Mouse (Mus musculus) retina, postnatal 7 days (tissue): Measurements from ENCODE around the gene Dnaja2.

Source experiments
- DNase-seq: peaks from one replicate; pipeline ENCODE4 v3.0.0-alpha.2; 2012; ENCODE audit warnings: low read depth, low spot score

The Dnaja2 gene

DNA sequence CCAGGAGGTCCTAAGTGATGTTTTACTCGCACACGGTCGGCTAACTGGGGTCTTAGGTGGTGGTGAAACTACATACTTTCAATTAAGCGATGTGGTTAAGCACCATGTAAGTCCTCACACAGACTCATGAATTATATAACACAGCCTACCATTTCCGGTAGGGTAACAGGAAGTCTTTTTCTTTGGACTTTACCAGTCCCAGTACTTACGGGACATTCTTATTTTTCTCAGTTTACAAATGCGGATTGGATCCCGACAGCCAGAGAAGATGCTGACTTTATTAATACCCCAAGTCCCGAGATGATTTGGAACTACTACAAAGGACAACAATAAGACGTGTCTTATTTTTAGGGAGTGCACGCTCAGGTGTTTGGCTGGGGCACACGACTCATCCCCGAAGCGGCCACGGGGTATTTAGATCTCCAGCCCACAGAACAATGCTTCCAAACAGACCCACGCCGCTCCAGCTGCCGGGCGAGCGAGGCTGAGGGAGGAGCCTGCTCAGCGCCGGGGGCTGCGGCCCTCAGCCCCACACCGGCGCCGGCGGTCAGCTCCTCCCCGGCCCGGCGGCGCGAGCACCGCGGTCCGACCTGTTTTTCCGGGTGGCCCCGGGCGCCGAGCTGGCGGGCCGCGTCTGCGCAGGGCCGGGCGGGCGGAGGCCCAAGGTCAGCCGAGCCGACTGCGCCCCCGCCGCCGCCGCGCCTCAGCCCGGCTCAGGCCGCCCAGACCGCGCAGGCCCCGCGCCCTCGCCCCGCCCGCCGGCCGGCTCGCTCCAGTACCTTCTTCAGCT is 558 bp downstream of the Dnaja2 start:
- DNase-seq: peak; percentile 2

- no peak for DNase-seq
These were observed 3.2 kb downstream of the Dnaja2 start for GRCm38 (mm10) chr8:85551934-85552333.

DNA sequence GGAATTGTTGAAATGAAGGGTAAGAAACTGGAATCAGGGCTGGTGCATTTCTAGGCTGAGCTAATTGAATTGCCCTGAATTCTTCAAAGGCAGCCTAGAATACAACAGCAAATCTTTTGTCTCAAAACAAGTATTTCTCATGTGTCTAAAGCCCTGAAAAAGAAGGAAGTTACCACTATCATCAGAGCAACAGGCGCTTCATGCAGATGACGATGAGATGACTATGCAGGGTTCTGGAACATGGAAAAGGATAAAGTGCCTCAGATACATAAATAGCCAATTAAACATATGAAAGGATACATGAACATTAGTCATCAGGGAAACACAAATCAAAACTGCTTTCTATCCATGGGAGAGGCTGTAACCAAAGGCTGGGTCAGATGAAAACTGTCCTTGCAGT is 18.8 kb downstream of the Dnaja2 start:
- no peak for DNase-seq

DNA sequence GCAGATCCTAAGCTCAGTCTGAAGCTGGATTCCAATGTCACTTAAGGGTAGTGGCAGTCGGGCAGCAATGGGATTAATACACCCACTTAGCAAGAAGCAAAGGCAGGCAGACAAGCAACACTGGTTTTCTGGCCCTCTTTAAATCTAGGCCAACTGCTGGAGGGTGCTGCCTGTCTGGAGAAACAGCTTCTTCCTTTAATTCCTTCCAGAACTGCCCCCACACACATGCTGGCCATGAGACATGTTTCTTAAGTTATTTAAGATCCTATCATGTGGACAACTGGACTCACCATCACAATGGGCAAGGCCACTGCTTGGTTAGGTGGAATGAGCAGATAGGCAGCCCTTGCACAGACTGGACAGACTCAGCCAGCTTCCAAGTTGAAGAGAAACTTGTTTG is 21.0 kb downstream of the Dnaja2 start:
- DNase-seq: no peak

GRCm38 (mm10) chr8:85533434-85533833 is 21.7 kb downstream of the Dnaja2 start:
- DNase-seq: no peak

DNA sequence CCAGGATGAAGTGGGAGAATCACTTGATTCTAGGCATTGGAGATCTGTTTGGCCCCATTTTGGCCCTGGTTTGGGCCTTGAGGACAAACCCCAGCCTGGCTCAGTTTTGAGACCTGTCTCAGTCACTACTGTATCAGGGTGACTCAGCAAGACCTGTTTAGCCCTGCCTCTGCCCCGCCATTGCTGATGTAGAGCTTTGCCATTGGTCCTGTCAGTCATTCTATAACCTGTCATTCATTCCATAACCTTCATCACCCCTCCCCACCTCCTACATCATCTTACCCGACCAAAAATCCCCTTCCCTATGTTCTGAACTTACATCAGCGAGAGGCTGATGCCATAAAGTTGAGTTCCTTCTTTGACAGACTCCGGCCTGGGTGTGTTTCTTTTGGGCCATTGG is 22.3 kb downstream of the Dnaja2 start:
- no peak for DNase-seq

DNA sequence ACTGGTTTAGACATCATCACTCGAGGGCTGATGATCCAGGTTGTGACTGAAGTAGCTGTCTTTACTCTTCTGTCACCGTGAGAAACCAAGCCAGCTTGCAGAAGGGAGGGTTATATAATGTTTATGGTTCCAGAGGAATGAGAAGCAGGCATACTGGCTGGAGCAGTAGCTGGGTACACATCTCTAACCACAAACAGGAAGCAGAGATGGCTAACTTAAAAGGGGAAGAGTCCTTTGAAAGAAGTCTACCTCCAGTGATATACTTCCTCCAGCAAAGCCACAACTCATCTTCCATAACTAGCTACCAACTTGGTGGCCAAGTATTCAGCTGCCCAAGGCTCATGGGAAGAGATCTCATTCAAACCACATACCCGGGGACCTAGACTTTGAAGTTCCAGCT is 23.7 kb downstream of the Dnaja2 start:
- no peak for DNase-seq

- no peak for DNase-seq
These were observed 24.4 kb downstream of the Dnaja2 start for GRCm38 (mm10) chr8:85530717-85531116.

- no peak for DNase-seq
These were observed 26.2 kb downstream of the Dnaja2 start for GRCm38 (mm10) chr8:85528959-85529358.

- DNase-seq: peak; percentile 51
These were observed 29.0 kb downstream of the Dnaja2 start for GRCm38 (mm10) chr8:85526105-85526504.

GRCm38 (mm10) chr8:85524086-85524485 is 31.1 kb downstream of the Dnaja2 start:
- DNase-seq: no peak

DNA sequence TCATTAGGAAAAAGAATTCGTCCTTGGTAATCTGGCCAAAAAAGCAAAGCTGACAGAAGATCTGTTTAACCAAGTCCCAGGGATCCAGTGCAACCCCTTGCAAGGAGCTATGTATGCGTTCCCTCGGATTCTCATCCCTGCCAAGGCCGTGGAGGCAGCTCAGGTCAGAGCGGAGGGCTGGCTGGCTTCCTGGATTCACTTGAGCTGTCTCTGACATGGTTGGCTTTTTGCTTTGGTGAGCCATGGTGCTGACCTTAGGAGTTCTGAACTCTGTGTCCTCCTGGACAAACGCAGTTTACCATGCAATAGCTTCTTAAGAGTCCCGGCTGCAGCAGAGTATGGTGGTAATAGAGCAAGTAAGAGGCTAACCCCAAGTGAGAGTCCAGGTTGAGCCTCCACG is 33.8 kb downstream of the Dnaja2 start:
- no peak for DNase-seq

DNA sequence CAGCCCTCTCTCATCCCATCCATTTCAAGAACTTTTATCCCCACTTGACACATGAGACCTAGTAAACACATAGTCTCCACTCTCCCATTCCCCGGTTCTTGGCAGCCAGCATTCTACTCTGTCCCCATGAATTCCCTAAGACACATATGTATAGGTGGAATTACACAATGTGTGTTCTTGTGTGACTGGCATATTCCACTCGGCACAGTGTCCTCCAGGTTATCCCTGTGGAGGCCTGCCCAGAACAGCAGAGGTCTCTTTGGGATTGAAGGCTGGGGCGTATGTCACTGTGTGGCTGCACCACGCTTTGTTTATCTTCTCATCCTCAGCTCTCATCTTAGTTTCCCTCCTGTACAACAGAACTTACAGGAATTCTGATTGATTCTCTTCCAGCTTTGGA is 34.6 kb downstream of the Dnaja2 start:
- no peak for DNase-seq

DNA sequence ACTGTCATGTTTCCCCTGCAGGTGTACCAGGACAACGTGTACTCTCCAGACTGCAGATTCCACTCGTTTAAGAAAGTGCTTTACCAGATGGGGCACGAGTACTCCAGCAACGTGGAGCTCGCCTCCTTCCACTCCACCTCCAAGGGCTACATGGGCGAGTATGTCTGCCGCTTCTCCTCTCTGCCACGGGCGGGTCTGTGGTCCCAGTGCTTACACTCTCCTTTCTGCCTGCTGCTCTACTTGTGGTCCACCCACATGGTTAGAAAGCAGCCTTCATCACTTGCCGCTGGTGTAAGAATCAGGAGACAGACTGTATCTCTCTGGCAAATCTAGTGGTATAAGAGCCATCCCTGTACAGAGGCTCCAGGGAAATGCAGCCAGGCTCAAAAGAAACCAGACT is 37.2 kb downstream of the Dnaja2 start:
- DNase-seq: no peak

DNA sequence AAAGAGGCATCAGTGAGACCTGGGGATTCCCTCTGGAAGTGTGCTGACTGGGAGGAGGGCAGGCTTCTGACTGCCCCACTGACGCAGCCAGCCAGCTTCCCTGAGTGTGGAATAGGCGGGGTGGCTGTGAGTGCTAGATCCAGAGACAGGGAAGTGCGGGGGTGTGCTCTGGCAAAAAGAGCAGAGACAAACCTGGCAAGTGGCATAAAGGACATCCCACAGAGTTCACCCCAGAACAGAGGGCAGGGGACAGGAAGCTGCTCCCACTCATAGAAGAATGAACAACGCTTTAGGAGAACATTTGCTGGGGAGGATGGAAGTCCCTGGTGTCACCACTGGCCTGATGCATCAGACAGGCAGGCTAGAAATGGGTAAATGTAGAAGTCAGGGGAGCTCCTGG is 37.8 kb downstream of the Dnaja2 start:
- no peak for DNase-seq

- DNase-seq: no peak
These were observed 39.8 kb downstream of the Dnaja2 start for GRCm38 (mm10) chr8:85515391-85515790.

- no peak for DNase-seq
These were observed 41.9 kb downstream of the Dnaja2 start for GRCm38 (mm10) chr8:85513283-85513682.

- no peak for DNase-seq
These were observed 42.9 kb downstream of the Dnaja2 start for GRCm38 (mm10) chr8:85512234-85512633.

DNA sequence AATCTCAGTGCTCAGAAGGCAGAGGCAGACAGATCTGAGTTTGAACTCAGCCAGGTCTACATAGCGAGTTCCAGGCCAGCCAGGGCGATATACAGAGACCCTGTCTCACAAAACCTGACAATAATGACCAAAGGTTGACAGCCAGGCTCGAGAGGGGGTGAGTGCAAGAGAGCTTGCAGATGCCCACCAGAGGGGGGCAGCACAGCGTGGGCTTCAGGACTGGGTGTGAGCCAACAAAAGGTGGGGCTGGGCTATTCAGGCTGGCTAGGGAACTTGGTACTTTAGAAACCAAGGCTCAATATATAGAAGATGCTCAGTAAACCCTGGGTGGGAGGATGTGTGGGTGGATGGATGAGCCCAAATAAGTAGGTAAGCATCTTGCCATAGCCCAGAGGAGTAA is 46.5 kb downstream of the Dnaja2 start:
- no peak for DNase-seq

DNA sequence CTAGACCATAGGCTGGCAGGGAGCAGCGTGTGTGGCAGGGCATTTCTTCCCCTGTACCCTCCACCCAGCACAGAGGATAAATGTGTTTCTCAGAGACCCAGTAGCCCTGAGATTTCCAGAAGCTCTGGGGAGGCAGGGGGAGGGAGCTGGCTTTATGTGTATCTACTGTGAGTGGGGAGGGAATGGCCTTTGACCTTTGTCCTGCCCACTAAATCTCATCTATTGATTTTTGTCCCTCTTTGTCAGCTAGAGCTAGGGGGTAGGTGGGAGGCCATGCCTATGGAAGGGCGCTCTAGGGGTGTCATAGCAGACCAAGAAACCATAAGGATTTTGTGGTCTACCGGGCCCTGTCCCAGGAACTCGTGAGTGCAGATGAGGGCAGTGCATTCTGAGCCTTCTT is 48.5 kb downstream of the Dnaja2 start:
- no peak for DNase-seq

DNA sequence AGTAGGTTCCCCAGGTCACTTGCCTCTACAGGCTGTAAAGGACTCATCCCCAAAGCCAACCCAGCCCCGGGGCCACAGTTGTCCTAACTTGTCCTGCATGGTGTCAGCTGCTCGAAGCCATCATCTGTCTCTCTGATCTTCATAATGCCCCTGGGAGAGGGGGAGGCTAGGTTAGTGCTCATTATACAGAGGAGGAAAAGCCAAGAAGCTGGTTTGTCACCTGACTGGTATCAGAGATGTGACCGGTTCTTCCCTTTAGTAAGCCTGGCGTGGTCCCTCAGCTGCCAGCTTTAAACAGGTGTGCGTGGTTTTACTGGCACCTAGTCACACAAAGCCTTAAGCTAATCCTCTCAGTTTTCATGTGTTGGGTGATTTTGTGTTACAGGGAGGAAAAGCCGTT is 50.4 kb downstream of the Dnaja2 start:
- DNase-seq: no peak

DNA sequence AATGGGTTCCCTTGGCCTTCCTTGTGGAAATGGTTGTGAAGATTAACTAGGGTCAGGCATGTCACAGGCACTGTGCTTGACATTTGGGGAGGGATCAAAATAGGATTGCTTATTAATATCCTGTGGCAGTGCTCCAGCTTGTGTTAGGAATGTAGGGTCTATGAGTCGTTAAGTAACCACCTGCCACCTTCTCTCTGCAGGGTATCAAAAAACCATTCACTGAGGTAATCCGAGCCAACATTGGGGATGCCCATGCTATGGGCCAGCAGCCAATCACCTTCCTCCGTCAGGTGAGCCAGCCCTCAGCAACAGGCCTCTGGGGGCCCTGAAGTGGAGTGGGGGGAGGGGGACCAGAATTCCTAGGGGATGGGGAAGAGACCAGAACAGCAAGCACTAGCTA is 52.1 kb downstream of the Dnaja2 start:
- no peak for DNase-seq

DNA sequence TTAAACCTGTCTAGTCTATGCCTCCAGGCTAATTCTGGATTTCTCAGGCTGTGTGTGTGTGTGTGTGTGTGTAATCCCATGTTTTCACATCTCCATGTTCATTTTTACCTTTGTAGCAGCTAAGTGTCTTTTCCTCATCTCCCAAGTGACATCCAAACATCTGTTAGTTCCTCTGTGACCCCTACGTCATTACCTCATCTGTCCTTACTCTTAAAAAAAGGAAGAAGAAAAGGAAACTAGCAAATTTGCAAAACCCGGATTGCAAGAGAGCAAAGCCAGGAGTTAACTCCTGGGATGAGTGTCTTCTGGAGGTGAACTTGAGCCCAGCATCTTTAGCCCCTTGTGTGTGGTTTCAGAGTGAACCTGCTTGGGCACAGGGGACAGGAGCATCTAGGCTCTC is 52.8 kb downstream of the Dnaja2 start:
- no peak for DNase-seq
